Comparison of ENCODE assay signal across 20 mouse cellular contexts in genomic region chr2:91955875-91956274, GRCm38 (mm10). TPM values are rescaled to one million over a fixed set of nuclear protein-coding genes. Genes with fewer than 3 reads are reported as not detected.
DNase-seq lines count a peak whose midpoint lies in the region; ATAC-seq and TF ChIP-seq lines count a peak whose summit lies in the region.
"Had no signal": no experiment of that assay in that cellular context is flagged by ENCODE, and none has a peak within 500 bp of the region (broad histone marks: within the 10 kb centered on the region; RNA-seq: fewer than 3 reads in every experiment).

No protein-coding gene starts in this region.

- H3K9ac ChIP-seq in forebrain, embryonic 13.5 days: no peak overlapping the region
- no peak overlapping the region for H3K9ac ChIP-seq in forebrain, postnatal 0 days
- H3K9ac ChIP-seq in heart, embryonic 15.5 days: no peak overlapping the region
- H3K9ac ChIP-seq in lung, embryonic 14.5 days: no peak overlapping the region
- peak overlapping the region; percentile 40 for H3K9ac ChIP-seq in liver, embryonic 13.5 days
- H3K9ac ChIP-seq: embryonic facial prominence, embryonic 12.5 days; limb, embryonic 12.5 days had no signal

- no peak overlapping the region for H3K4me3 ChIP-seq in forebrain, embryonic 13.5 days
- no peak overlapping the region for H3K4me3 ChIP-seq in forebrain, postnatal 0 days (ENCODE audit: low read depth, low read length)
- no peak overlapping the region for H3K4me3 ChIP-seq in heart, embryonic 15.5 days
- no peak overlapping the region for H3K4me3 ChIP-seq in lung, embryonic 14.5 days (ENCODE audit: low read depth, low read length)
- no peak overlapping the region for H3K4me3 ChIP-seq in liver, embryonic 13.5 days (replicated peaks)
- H3K4me3 ChIP-seq: embryonic facial prominence, embryonic 12.5 days; limb, embryonic 12.5 days had no signal

- H3K27ac ChIP-seq in forebrain, embryonic 13.5 days: peak overlapping the region; percentile 49; the same call in 1 of the 2 replicates
- no peak overlapping the region for H3K27ac ChIP-seq in forebrain, postnatal 0 days (ENCODE audit: low read depth, low read length)
- 0 out of 2 replicates have a peak overlapping the region, but pooled peaks have one; percentile 89 for H3K27ac ChIP-seq in heart, embryonic 15.5 days
- H3K27ac ChIP-seq in lung, embryonic 14.5 days (ENCODE audit: low read depth): peak overlapping the region; percentile 76
- peak overlapping the region; percentile 65 for H3K27ac ChIP-seq in liver, embryonic 13.5 days
- H3K27ac ChIP-seq: embryonic facial prominence, embryonic 12.5 days; limb, embryonic 12.5 days had no signal

- H3K9me3 ChIP-seq in forebrain, embryonic 13.5 days (replicated peaks): no peaks in the 10 kb centered on the region
- no peaks in the 10 kb centered on the region for H3K9me3 ChIP-seq in forebrain, postnatal 0 days (ENCODE audit: low read length)
- no peaks in the 10 kb centered on the region for H3K9me3 ChIP-seq in heart, embryonic 15.5 days (replicated peaks)
- no peaks in the 10 kb centered on the region for H3K9me3 ChIP-seq in lung, embryonic 14.5 days (ENCODE audit: low read depth, low read length)
- H3K9me3 ChIP-seq in liver, embryonic 13.5 days (replicated peaks): no peaks in the 10 kb centered on the region
- H3K9me3 ChIP-seq: embryonic facial prominence, embryonic 12.5 days; limb, embryonic 12.5 days had no signal

- H3K4me1 ChIP-seq in forebrain, embryonic 13.5 days: peaks cover 50% of the 10 kb centered on the region
- peaks cover 2% of the 10 kb centered on the region; the same call in 1 of the 2 replicates for H3K4me1 ChIP-seq in forebrain, postnatal 0 days (ENCODE audit: insufficient read depth)
- peaks cover 81% of the 10 kb centered on the region for H3K4me1 ChIP-seq in heart, embryonic 15.5 days (replicated peaks)
- peaks cover 34% of the 10 kb centered on the region for H3K4me1 ChIP-seq in lung, embryonic 14.5 days (ENCODE audit: insufficient read depth)
- peaks cover 98% of the 10 kb centered on the region for H3K4me1 ChIP-seq in liver, embryonic 13.5 days (replicated peaks)

- no peaks in the 10 kb centered on the region for H3K36me3 ChIP-seq in forebrain, embryonic 13.5 days (ENCODE audit: poor library complexity, severe bottlenecking)
- no peaks in the 10 kb centered on the region for H3K36me3 ChIP-seq in forebrain, postnatal 0 days (ENCODE audit: insufficient read depth)
- H3K36me3 ChIP-seq in heart, embryonic 15.5 days: no peaks in the 10 kb centered on the region
- H3K36me3 ChIP-seq in lung, embryonic 14.5 days (ENCODE audit: insufficient read depth): 0 out of 2 replicates have a peak, but pooled peaks cover 8% of the 10 kb centered on the region
- peaks cover 12% of the 10 kb centered on the region for H3K36me3 ChIP-seq in liver, embryonic 13.5 days
- H3K36me3 ChIP-seq: embryonic facial prominence, embryonic 12.5 days had no signal

- no peak for TF ChIP-seq CTCF in forebrain, postnatal 0 days (IDR thresholded peaks at IDR 0.05; ENCODE audit: low read depth)
- TF ChIP-seq CTCF in lung, embryonic 14.5 days (IDR thresholded peaks at IDR 0.05; ENCODE audit: low read depth): no peak

- no peak for ATAC-seq in forebrain, embryonic 13.5 days
- ATAC-seq in forebrain, postnatal 0 days: no peak
- no peak for ATAC-seq in heart, embryonic 15.5 days (replicated peaks; ENCODE audit: insufficient number of reproducible peaks, insufficient read depth, low FRiP score, low read depth)
- ATAC-seq in lung, embryonic 14.5 days (ENCODE audit: insufficient read depth): no peak
- no peak for ATAC-seq in liver, embryonic 13.5 days (ENCODE audit: low read depth)

- no peak overlapping the region for H3K4me2 ChIP-seq in forebrain, embryonic 13.5 days
- no peak overlapping the region for H3K4me2 ChIP-seq in forebrain, postnatal 0 days (ENCODE audit: low read depth)
- H3K4me2 ChIP-seq in heart, embryonic 15.5 days: no peak overlapping the region
- H3K4me2 ChIP-seq in lung, embryonic 14.5 days: no peak overlapping the region
- no peak overlapping the region for H3K4me2 ChIP-seq in liver, embryonic 13.5 days
- H3K4me2 ChIP-seq: embryonic facial prominence, embryonic 12.5 days; limb, embryonic 12.5 days had no signal

- WGBS in forebrain, embryonic 13.5 days: 87% methylated on average over 6 of the region's 6 CpGs
- WGBS in forebrain, postnatal 0 days: 83% methylated on average over 6 of the region's 6 CpGs
- WGBS in heart, embryonic 15.5 days: 77% methylated on average over 6 of the region's 6 CpGs
- 81% methylated on average over 6 of the region's 6 CpGs for WGBS in lung, embryonic 14.5 days
- WGBS in liver, embryonic 13.5 days (ENCODE audit: insufficient replicate concordance): 69% methylated on average over 6 of the region's 6 CpGs

- no peak for DNase-seq in forebrain, postnatal 0 days
- no peak for DNase-seq in heart, postnatal 4 days
- no peak for DNase-seq in lung, embryonic 14.5 days
- DNase-seq in lung, postnatal 10 days: no peak
- DNase-seq in liver, embryonic 13.5 days: no peak
- no peak for DNase-seq in kidney, postnatal 36 days
- DNase-seq: adrenal gland, adult 2 months; cerebellum, adult 18-20 months; gastrocnemius, postnatal 10 days; heart, postnatal 10 days; right cerebral cortex, adult 18-20 months; spleen, adult 18-20 months had no signal

- H3K27me3 ChIP-seq in forebrain, embryonic 13.5 days: no peaks in the 10 kb centered on the region
- H3K27me3 ChIP-seq in forebrain, postnatal 0 days (ENCODE audit: insufficient read depth, low read length): no peaks in the 10 kb centered on the region
- no peaks in the 10 kb centered on the region for H3K27me3 ChIP-seq in heart, embryonic 15.5 days
- no peaks in the 10 kb centered on the region for H3K27me3 ChIP-seq in lung, embryonic 14.5 days (ENCODE audit: insufficient read depth, low read length)
- H3K27me3 ChIP-seq in liver, embryonic 13.5 days: no peaks in the 10 kb centered on the region
- H3K27me3 ChIP-seq: embryonic facial prominence, embryonic 12.5 days; limb, embryonic 12.5 days had no signal

RNA-seq across cellular contexts. Expression of gene Gm9821, which starts 10.4 kb away (rescaled TPM):
- polyA plus RNA-seq in forebrain, embryonic 13.5 days (2015; fragmentation: Nextera tagmentation; extraction: Ambion mirVana): 0.18 and 0.41 TPM in 2 replicates
- total RNA-seq in forebrain, postnatal 0 days (2014; rRNA removed): not detected in 2 replicates
- polyA plus RNA-seq in forebrain, postnatal 0 days (2015; fragmentation: Nextera tagmentation; extraction: Ambion mirVana): not detected in 2 replicates
- polyA plus RNA-seq in heart, embryonic 15.5 days (2015; fragmentation: Nextera tagmentation; extraction: Ambion mirVana): 1.7 and 2.2 TPM in 2 replicates
- total RNA-seq in heart, postnatal 4 days (2021): not detected
- 0.34 and 1.1 TPM in 2 replicates for polyA plus RNA-seq in lung, embryonic 14.5 days (2014; fragmentation: Nextera tagmentation; extraction: Ambion mirVana)
- 0.80 and 0.89 TPM in 2 replicates for polyA plus RNA-seq in liver, embryonic 13.5 days (2015; fragmentation: Nextera tagmentation; extraction: Ambion mirVana)
- total RNA-seq: adrenal gland, adult 2 months; gastrocnemius, postnatal 10 days; heart, postnatal 10 days; layer of hippocampus, adult 8-10 months; left cerebral cortex, adult 18-20 months had no signal
- polyA plus RNA-seq: adrenal gland, adult 2 months; cortical plate, adult 2 months had no signal

RNA-seq across cellular contexts. Expression of gene Dgkz, which starts 19.8 kb away (rescaled TPM):
- polyA plus RNA-seq in forebrain, embryonic 13.5 days (2015; fragmentation: Nextera tagmentation; extraction: Ambion mirVana): 18.5 and 23.1 TPM in 2 replicates
- total RNA-seq in forebrain, postnatal 0 days (2014; rRNA removed): 112 and 116 TPM in 2 replicates
- polyA plus RNA-seq in forebrain, postnatal 0 days (2015; fragmentation: Nextera tagmentation; extraction: Ambion mirVana): 29.1 and 31.4 TPM in 2 replicates
- polyA plus RNA-seq in heart, embryonic 15.5 days (2015; fragmentation: Nextera tagmentation; extraction: Ambion mirVana): 26.6 and 48.2 TPM in 2 replicates
- total RNA-seq in heart, postnatal 4 days (2021): 10 to 100 TPM; 76.6 to 80.9 TPM
- polyA plus RNA-seq in lung, embryonic 14.5 days (2014; fragmentation: Nextera tagmentation; extraction: Ambion mirVana): 59.2 and 63.9 TPM in 2 replicates
- polyA plus RNA-seq in liver, embryonic 13.5 days (2015; fragmentation: Nextera tagmentation; extraction: Ambion mirVana): 24.7 and 28.0 TPM in 2 replicates

RNA-seq across cellular contexts. Expression of gene Mdk, which starts 23.8 kb away (rescaled TPM):
- polyA plus RNA-seq in forebrain, embryonic 13.5 days (2015; fragmentation: Nextera tagmentation; extraction: Ambion mirVana): 609 and 621 TPM in 2 replicates
- 74.2 and 75.5 TPM in 2 replicates for total RNA-seq in forebrain, postnatal 0 days (2014; rRNA removed)
- polyA plus RNA-seq in forebrain, postnatal 0 days (2015; fragmentation: Nextera tagmentation; extraction: Ambion mirVana): 121 and 162 TPM in 2 replicates
- polyA plus RNA-seq in heart, embryonic 15.5 days (2015; fragmentation: Nextera tagmentation; extraction: Ambion mirVana): 293 and 372 TPM in 2 replicates
- 100 to 1,000 TPM; 102 to 110 TPM for total RNA-seq in heart, postnatal 4 days (2021)
- 1,044 and 1,097 TPM in 2 replicates for polyA plus RNA-seq in lung, embryonic 14.5 days (2014; fragmentation: Nextera tagmentation; extraction: Ambion mirVana)
- polyA plus RNA-seq in liver, embryonic 13.5 days (2015; fragmentation: Nextera tagmentation; extraction: Ambion mirVana): 50.1 and 52.2 TPM in 2 replicates

RNA-seq across cellular contexts. Expression of gene Chrm4, which starts 28.8 kb away (rescaled TPM):
- polyA plus RNA-seq in forebrain, embryonic 13.5 days (2015; fragmentation: Nextera tagmentation; extraction: Ambion mirVana): 0.83 and 0.88 TPM in 2 replicates
- 4.0 and 7.0 TPM in 2 replicates for total RNA-seq in forebrain, postnatal 0 days (2014; rRNA removed)
- 1.1 and 1.3 TPM in 2 replicates for polyA plus RNA-seq in forebrain, postnatal 0 days (2015; fragmentation: Nextera tagmentation; extraction: Ambion mirVana)
- not detected in 2 replicates for polyA plus RNA-seq in heart, embryonic 15.5 days (2015; fragmentation: Nextera tagmentation; extraction: Ambion mirVana)
- total RNA-seq in heart, postnatal 4 days (2021): not detected
- 0.22 and 0.33 TPM in 2 replicates for polyA plus RNA-seq in lung, embryonic 14.5 days (2014; fragmentation: Nextera tagmentation; extraction: Ambion mirVana)
- 0.07 and 0.09 TPM in 2 replicates for polyA plus RNA-seq in liver, embryonic 13.5 days (2015; fragmentation: Nextera tagmentation; extraction: Ambion mirVana)
- polyA plus RNA-seq: stomach, embryonic 14.5 days had no signal
